Mouse (Mus musculus) megakaryocyte, embryonic 14.5 days (primary cell): ENCODE measurements at regions not wholly inside any gene's neighbourhood (a gene's known extent, or its start where the extent isn't known, plus 50 kb on each side); places are given as distances from the start of the nearest gene placed in this dataset.

Source experiments
- FLI1 ChIP-seq: IDR thresholded peaks from 2 replicates; pipeline ENCODE4 v1.6.1; 2012; ENCODE audit warnings: low read length, inconsistent platforms, mixed read lengths
- GATA1 ChIP-seq: IDR thresholded peaks from 3 replicates; pipeline ENCODE4 v1.6.1; 2012; ENCODE audit warnings: mixed read lengths, low read length, inconsistent platforms, borderline replicate concordance

GRCm38 (mm10) chr16:76765536-76765935 lies 248.0 kb upstream of the Usp25 start:
- TF ChIP-seq GATA1 = no peak
- no peak for TF ChIP-seq FLI1
